Mouse (Mus musculus) T-helper 17 cell (primary cell): Measurements from ENCODE around the gene Fibp.

Source experiments
- in situ Hi-C, 2 experiments: fragments of 300-600 bp; cut with MboI, MseI; formaldehyde crosslinking; loops; 1 replicate in 1 of 2; 2 replicates in 1 of 2; pipeline ENCODE4 v1.15.1; 2025; ENCODE audit warnings: high pct_unique_total_duplicates in 2 of 2

Fibp gene

DNA sequence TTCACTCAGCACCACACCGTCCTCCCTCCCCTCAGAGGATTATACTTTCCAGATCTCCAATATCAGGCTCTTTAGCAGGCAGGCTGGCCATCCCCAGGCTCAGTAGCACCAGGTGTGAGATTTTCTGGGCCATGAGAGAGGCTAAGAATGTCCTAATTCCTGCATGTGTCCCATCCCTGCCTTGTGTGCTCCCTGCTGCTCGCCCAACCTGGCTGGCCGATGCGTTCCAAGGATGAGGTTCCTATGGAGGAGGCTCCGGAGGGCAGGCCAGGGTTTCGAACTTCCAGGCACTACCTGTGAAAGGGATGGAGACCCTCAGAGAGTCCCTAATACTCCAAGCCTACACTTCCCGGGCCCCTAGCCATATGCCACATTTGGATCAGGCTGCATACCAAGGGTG lies 25.4 kb downstream of the Fibp start:
- in situ Hi-C loops, result loop anchor here in 1 of 2 experiments (5.0 kb wide), 1 partner anchor 34 kb away; no protein-coding TSS in a partner anchor

DNA sequence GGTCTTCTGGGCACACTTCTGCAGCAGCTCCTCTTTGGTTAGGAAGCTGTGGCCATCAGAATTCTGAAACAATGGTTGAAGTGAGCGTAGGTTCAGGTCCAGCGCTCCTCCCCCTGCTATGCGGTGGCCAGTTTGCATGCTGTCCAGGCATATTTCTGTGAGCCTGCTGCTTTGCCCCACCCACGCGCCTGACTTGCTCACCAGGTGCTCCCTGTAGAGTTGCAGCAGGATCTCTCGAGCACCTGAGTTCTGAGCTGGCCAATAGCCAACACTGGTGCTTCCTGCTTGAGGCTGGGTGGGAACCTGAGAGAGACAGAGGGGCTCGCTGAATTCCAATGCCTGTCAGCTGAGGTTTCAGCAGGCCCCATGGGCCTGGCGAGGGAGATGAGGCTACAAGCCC lies 25.9 kb downstream of the Fibp start:
- in situ Hi-C loops, result loop anchor here in 1 of 2 experiments (5.0 kb wide), 1 partner anchor 34 kb away; no protein-coding TSS in a partner anchor

DNA sequence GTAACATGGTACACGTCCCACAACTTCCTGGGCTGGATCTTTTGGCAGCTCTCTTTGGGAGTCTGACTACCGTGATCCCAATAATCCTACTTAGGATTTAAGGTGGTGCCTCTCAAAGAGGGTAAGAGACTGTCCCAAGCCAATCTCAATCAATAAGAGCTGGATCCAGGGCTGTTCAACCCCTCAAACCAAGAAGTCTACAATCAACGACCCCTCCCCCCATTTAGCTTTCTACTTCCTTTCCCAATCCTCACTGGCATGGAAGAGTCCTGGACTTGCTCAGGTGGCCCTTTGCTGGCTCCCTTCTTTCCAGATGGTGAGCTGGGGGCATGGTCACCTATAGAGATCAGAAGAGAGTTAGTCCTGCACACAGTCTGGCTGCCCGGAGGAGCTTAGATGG lies 26.4 kb downstream of the Fibp start:
- in situ Hi-C loops, result loop anchor here in 1 of 2 experiments (5.0 kb wide), 1 partner anchor 34 kb away; no protein-coding TSS in a partner anchor

DNA sequence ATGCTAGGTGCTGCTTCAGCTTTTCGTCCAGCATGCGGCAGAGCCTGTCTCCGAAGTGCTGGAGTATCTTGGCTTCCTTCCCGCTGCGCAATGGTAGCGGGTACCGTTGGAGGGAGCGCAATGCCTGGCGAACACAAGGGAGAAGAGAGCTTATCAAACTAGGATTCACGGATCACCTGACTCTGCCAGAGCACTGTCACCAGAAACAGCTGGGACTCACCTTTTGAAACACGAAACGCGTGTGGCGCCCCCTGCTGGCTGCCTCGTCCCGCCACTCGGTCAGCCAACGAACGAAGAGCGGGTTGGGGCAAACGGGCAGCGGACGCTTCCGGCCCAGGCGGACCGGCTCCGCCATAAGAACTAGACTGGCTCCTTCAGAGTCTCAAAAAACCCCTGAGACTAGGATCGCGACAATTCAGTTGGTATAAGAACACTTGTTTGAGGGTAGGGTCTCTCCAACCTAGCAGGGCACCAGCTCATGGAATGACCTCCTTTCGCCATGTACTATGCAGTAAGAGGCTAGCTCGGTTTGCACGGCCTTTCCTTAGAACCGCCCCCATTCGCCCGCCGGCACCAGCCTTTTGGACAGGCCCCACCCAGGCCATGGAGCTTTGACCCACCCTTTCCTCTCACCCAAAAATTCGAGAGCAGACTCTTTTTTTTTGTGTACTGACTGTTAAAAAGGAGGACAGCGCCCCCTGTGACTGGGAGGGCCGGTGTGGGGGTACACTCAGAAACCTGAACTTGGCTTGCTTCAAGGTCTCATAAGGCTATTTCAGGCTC lies 27.5 kb downstream of the Fibp start, which contains the start of gene Mus81:
Gene Mus81 (minus strand): TSS at position 635 of the 783 bp plus-strand sequence.
- in situ Hi-C loops, result loop anchor here in 1 of 2 experiments (5.0 kb wide), 1 partner anchor 36 kb away; no protein-coding TSS in a partner anchor

DNA sequence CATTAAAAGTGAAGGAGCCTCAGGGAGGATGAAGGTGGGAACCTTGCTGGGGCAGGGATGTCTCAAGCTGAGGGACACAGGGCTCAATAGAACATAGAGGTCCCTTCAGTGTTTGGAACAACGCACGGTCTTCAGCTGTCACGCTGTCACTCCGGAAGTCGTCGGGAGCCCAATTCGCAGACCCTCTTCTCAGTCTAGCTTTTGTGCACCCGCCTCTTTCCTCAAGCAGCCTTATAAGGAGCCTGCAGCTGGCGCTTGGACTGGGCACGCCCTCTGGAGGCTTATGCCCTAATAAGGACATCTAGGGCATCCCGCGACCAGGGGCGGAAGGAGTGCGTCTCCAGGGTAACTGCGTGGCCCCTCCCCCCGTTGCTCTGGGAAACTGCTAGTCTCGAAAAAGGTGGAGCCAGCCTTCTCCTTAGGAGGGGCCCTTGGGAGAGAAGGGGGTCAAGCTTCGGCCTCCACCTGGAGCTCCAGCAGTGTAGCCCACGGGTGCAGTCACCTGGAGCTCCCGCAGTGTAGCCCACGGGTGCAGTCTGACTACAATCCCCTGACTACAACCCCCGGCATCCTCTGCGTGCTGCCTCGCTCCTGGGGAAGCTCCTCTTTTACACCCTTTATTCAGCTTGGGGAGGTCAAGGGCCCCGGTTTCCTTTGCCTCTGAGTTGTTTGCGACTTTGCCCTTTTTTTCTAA lies 28.6 kb downstream of the Fibp start:
- in situ Hi-C loops, result loop anchor here in 1 of 2 experiments (5.0 kb wide), 1 partner anchor 37 kb away; no protein-coding TSS in a partner anchor

DNA sequence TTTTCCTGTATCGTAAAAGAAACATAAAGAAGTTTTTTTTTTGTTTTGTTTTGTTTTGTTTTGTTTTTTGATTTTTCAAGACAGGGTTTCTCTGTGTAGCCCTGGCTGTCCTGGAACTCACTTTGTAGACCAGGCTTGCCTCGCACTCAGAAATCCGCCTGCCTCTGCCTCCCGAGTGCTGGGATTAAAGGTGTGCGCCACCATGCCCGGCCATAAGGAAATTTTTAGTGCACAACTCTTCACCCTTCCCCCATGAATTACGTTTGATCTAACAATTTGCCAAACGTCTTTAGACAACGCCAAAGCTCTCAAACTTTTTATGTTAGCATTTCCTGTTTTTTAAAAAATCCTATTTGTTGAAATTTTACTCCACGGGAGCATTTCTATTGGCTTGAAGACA lies 29.3 kb downstream of the Fibp start:
- in situ Hi-C loops, result loop anchor here (5.0 to 10.0 kb wide), 2 partner anchors 37 to 1705 kb away; no protein-coding TSS in a partner anchor

DNA sequence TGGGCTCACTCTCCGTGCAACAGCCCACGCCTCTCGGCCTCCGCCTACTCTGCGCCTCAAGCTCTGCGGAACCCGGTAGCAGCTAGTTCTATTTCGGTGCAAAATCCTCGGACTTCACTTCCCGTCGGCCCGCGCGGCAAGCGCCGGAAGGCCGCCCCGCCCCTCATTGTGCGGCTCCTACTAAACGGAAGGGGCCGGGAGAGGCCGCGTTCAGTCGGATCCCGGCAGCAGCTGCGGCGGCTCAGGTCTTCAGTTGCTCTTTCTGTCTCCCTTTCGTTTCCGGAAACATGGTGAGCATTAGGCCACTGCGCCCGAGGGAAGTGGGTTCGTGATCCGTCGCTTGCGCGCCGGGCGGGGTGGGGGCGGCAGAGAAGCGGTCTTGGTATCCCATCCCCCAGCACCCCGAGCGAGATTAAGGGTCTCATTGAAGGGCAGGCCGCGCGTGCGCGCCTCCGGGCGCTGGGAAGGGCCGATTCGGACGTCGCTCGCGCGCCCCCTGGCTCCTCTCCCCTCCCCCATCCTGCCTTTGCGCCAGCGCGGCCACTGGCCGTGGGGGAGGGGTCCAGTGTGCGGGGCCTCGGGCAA lies 30.0 kb downstream of the Fibp start, which contains the start of gene Cfl1:
Gene Cfl1 (plus strand): TSS at position 143 of the 585 bp plus-strand sequence.
- in situ Hi-C loops, result loop anchor here in 1 of 2 experiments (10.0 kb wide), 1 partner anchor 1704 kb away; no protein-coding TSS in a partner anchor

DNA sequence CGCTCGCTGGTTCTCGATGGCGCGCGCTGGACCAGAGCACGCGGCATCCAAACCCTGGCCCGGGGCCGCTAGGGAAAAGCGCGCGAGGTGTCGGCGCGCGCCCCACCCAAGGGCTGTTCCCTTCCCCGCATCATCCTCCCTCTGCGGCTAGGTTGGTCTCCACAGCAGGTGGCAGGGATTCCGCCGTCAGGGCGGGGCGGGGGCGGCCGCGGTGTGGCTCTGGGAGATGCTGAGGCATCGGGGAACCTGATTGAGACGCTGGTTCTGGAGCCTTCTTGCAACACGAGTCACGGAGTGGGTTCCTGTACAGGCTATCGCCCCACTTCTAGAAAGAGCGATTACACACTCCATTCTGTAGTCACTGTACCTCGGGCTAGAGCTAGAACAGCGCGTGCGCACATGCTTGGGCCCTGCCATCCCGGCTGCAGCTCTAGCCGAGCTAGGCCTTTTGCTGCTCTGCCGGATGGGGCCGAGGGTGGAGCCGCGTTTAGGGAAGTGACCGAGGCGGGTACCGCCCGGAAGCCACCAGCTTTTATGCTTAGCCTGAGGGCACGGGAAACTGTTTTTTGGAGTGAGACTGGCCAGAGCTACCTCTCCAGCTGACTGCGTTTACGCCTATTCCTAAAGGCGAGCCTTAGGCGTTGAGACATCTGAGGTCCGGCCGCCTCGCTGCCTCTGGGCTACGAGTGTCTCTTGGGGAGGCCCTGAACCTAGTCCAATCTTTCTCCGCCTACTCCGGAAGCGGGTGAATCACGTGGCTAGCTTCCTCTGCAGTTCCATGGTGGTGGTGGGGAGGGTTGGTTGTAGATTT lies 30.7 kb downstream of the Fibp start:
- in situ Hi-C loops, result loop anchor here in 1 of 2 experiments (10.0 kb wide), 1 partner anchor 1704 kb away; no protein-coding TSS in a partner anchor

DNA sequence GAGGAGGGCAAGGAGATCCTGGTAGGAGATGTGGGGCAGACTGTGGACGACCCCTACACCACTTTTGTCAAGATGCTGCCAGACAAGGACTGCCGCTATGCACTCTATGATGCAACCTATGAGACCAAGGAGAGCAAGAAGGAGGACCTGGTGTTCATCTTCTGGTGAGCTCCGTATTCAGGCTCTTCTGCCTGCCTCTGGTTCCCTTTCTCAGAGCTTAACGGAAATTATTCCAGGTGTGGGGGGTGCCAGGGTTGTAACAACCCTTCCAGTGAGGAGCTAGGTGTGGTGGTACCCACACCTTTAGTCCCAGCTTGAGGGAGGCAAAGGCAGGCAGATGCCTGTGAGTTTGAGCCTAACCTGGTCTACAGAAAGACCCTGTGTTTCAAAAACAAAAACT lies 32.2 kb downstream of the Fibp start:
- in situ Hi-C loops, result loop anchor here in 1 of 2 experiments (10.0 kb wide), 1 partner anchor 1702 kb away; no protein-coding TSS in a partner anchor

DNA sequence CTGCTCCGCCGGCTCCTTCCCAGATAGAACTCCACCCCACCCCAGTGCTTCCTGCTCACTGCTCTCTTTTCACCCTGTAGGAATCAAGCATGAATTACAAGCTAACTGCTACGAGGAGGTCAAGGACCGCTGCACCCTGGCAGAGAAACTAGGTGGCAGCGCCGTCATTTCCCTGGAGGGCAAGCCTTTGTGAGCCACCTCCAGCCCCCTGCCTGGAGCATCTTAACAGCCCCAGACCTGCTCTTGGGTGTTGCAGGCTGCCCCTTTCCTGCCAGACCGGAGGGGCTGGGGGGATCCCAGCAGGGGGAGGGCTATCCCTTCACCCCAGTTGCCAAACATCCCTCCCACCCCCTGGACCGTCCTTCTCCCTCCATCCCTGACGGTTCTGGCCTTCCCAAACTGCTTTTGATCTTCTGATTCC lies 32.9 kb downstream of the Fibp start:
- in situ Hi-C loops, result loop anchor here in 1 of 2 experiments (10.0 kb wide), 1 partner anchor 1701 kb away; no protein-coding TSS in a partner anchor

DNA sequence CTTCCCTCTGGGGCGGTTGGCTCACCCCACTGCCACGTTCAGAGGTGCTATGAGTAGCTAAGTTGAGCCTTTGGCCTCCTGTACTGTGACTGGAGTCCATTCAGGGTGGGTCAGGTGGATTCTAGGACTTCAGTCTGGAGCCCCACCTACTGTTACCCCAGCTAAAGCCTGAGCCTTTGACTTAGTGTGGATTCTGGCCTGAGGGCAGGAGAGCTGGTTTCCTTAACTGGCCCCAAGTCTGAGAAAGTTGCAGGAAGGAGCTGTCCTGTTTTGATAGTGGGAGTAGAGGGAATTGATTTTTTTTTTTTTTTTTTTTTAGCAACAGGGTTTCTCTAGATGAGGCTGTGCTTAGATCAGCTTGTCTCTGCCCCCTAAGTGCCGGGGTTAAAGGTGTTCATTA lies 33.9 kb downstream of the Fibp start:
- in situ Hi-C loops, result loop anchor here in 1 of 2 experiments (10.0 kb wide), 1 partner anchor 1700 kb away; no protein-coding TSS in a partner anchor

DNA sequence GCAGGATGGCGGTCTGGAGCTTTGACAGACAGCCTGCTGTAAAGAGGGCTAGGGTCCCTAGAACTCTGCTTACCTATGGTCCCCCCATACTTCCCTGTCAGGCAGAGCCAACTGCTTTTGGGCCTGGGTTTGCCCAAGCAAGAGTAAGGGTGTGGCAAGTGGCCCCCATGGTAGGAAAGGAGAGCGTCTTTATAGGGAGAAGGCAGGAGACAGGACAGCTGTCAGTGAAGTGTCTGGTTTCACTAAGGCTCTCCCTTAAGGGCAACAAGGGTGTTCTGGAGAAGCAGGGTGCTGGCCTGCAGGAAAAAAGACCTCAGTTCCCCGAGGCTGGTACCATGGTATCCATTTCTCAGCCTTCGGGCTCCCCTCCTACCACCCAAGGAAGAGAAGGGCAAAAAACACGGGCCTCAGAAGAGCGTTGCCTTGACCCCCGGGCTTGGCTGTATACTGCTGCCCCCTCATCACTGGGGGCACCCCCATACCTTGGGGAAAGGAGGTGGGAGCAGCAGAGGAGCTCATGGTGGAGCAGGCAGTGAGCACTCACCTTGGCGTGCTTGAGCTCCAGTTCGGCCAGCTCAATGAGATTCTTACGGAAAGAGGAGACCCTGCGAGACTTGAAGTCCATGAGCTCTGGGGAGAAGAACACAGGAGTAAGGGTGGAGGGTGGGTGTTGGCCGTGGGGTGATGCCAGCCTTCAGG lies 35.1 kb downstream of the Fibp start:
- in situ Hi-C loops, result loop anchor here in 1 of 2 experiments (10.0 kb wide), 1 partner anchor 1699 kb away; no protein-coding TSS in a partner anchor

DNA sequence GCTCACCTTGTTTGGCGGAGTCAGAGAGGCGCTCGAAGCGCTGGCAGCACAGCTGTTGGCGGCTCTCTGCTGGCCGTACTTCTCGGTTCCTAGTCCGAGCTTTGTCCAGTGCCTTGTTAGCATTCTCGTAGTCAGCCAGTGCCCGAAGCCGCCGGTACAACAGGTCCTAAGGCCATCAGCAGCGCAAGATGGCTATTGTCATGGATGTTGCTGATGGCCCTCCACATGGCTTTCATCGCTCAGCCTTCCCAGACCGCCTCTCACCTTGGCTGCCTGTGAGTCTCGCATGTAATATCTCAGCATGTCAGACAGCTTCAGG lies 35.6 kb downstream of the Fibp start:
- in situ Hi-C loops, result loop anchor here in 1 of 2 experiments (10.0 kb wide), 1 partner anchor 1699 kb away; no protein-coding TSS in a partner anchor

DNA sequence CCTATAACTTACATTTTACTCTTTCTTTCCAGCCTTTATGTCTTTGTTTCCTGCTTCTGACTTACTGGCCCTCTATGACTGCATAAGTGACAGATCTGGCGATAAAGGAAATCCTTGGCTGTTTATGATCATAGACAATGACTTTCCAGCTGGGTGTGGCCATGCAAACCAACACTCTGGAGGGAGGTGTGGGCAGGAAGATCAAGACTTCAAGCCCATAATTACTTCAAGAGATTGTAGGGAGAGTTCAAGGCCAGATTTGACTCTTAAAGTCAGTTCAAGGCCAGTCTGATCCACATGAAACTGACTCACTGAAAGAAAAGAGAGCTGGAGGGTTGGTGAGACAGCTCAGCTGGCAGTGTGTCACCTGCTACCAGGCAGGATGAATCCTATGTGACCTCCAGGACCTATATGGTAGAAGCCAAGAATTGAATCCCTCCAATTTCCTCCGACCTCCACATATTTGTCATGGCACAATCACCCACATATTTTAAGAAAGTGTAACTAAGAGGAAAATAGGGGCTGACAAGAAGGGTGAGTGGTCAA lies 40.0 kb downstream of the Fibp start:
- in situ Hi-C loops, result no loop called here

DNA sequence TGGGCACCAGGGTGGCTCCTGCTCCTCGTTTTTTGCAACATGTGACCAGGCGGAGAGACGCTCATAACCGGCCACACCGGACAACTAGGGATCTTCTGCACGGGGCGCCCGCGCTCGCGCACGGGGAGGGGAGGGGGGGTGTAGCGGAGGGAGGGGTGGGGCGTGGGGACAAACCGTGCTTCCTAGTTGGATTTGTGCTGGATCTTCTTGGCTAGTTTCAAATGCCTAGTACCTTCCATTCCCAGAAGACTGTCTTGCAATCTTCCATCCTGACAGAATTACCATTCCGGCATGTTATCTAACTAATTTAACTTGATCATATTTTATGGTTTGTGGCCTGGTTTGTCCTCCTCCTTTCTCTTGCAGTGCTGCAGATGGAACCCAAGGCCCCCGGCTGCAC lies 43.3 kb downstream of the Fibp start, which contains the start of gene 1700020D05Rik:
Gene 1700020D05Rik (minus strand): TSS at position 101 of the 400 bp plus-strand sequence.
- in situ Hi-C loops, result no loop called here

DNA sequence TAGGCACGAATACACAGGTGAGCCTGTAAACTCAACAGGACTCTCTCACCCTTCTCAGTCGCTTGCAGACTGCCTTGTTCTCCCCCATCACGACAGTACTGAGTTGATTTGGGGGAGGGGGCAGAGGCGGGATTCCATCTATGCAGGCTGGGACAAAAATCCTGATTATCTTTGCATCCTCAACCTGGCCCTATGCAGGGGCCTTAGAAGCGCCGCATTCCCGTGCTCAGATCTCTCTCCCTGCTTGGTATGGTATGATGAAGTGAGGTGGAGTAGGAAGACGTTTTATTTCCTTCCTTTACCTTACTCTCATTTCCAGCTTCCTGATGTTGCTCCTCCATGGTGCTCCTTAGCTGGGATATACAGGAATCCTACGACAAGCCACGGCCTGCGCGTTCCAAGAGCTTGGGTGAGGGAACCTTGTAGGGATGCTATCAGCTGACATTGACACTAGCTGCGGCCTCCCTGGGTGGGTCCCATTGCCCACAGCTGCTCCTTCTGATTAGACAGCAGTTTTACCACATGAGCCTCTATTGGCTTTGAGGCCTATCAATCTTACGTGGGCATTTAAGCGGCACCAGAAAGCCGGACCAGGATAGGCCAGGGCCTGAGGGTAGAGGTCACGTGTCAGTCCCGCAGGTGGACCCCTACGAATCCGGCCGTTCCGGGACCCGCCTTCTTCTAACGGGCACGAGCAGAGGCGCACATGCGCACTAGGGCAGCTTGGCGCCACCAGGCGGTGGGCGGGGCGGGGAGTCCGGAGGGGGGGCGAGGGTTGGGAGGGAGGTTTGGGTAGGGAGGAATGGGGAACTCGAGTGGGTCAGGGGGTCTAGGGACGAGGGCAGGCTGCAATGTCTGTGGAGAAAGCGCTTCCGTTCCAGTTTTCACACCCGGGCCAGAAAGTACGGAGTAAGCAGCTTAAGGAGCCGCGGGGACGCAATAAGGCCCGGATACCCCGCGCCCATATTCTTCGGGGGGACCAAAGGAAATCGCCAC lies 49.9 kb downstream of the Fibp start, which contains the start of gene Snx32:
Gene Snx32 (minus strand): TSS at position 508 of the 996 bp plus-strand sequence.
- in situ Hi-C loops, result no loop called here

DNA sequence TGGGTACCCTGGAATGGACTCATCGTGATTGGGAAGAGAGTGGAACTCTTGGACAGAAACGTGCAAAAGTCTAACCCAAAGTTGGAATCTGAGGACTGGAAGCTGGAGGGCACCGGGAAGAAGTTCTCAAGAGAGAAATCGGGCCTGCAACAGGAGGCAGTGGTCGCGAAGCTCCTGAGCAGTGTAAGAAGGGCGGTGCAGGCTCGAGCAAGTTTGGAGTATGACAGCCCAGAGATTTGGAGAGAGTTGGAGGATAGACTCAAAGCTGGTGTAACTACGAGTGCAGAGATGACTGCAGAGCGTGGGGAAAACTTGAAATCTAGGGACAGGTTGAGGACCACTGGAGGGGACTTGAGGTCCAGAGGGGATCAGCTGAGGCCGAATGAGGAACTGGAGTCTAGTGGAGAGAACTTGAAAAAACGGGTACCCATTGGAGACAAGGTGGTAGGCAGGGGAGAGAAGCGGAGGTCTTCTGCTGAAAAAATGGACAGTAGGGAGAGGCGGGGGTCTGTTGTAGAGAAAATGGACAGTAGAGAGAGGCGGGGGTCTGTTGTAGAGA lies 50.7 kb downstream of the Fibp start:
- in situ Hi-C loops, result no loop called here
